ENCODE assay signal across 31 mouse cellular contexts in genomic region chrX:36847152-36847551, GRCm38 (mm10).
"Had no signal": no experiment of that assay in that cellular context is flagged by ENCODE, and none has a peak within 500 bp of the region (broad histone marks: within the 10 kb centered on the region; RNA-seq: fewer than 3 reads in every experiment).

No protein-coding gene starts in this region.

- H3K9me3 ChIP-seq: heart, embryonic 10.5 days; heart, embryonic 12.5 days; heart, embryonic 13.5 days; heart, embryonic 15.5 days; hindbrain, embryonic 10.5 days; hindbrain, embryonic 12.5 days; hindbrain, embryonic 13.5 days; hindbrain, embryonic 15.5 days; intestine, embryonic 15.5 days; kidney, embryonic 15.5 days had no signal

- H3K27ac ChIP-seq: heart, embryonic 10.5 days; heart, embryonic 13.5 days; heart, embryonic 15.5 days; hindbrain, embryonic 10.5 days; hindbrain, embryonic 12.5 days; hindbrain, embryonic 13.5 days; hindbrain, embryonic 14.5 days; hindbrain, embryonic 15.5 days; hindbrain, postnatal 0 days; intestine, embryonic 15.5 days; kidney, embryonic 15.5 days; kidney, postnatal 0 days; layer of hippocampus, adult 2 months had no signal

- H3K36me3 ChIP-seq: heart, embryonic 15.5 days; hindbrain, embryonic 12.5 days; hindbrain, embryonic 13.5 days; hindbrain, embryonic 15.5 days; intestine, embryonic 15.5 days; kidney, embryonic 15.5 days had no signal

- H3K27me3 ChIP-seq: heart, embryonic 12.5 days; heart, embryonic 13.5 days; heart, embryonic 15.5 days; hindbrain, embryonic 12.5 days; hindbrain, embryonic 13.5 days; hindbrain, embryonic 15.5 days; intestine, embryonic 15.5 days; kidney, embryonic 15.5 days had no signal

- DNase-seq: heart, postnatal 10 days; heart, postnatal 14 days; heart, postnatal 36 days; heart, postnatal 4 days; kidney, adult 11 months; kidney, adult 18-20 months; kidney, adult 2 months; kidney, adult 8-10 months; kidney, adult 9 months; kidney, postnatal 10 days; kidney, postnatal 14 days; kidney, postnatal 25 days; kidney, postnatal 36 days; kidney, postnatal 4 days; layer of hippocampus, adult 9-11 months; layer of hippocampus, postnatal 36 days had no signal

- H3K4me2 ChIP-seq: heart, embryonic 11.5 days; heart, embryonic 12.5 days; heart, embryonic 13.5 days; heart, embryonic 15.5 days; hindbrain, embryonic 12.5 days; hindbrain, embryonic 13.5 days; hindbrain, embryonic 14.5 days; hindbrain, embryonic 15.5 days; intestine, embryonic 15.5 days; kidney, embryonic 15.5 days had no signal

- H3K4me1 ChIP-seq: heart, embryonic 10.5 days; heart, embryonic 12.5 days; heart, embryonic 13.5 days; heart, embryonic 15.5 days; hindbrain, embryonic 10.5 days; hindbrain, embryonic 12.5 days; hindbrain, embryonic 13.5 days; hindbrain, embryonic 15.5 days; intestine, embryonic 15.5 days; kidney, embryonic 15.5 days had no signal

- H3K4me3 ChIP-seq: heart, embryonic 10.5 days; heart, embryonic 12.5 days; heart, embryonic 13.5 days; heart, embryonic 15.5 days; hindbrain, embryonic 10.5 days; hindbrain, embryonic 12.5 days; hindbrain, embryonic 13.5 days; hindbrain, embryonic 15.5 days; intestine, embryonic 15.5 days; kidney, embryonic 15.5 days; layer of hippocampus, adult 2 months had no signal

- H3K9ac ChIP-seq: heart, embryonic 12.5 days; heart, embryonic 13.5 days; heart, embryonic 15.5 days; hindbrain, embryonic 12.5 days; hindbrain, embryonic 13.5 days; hindbrain, embryonic 14.5 days; hindbrain, embryonic 15.5 days; intestine, embryonic 15.5 days; kidney, embryonic 15.5 days had no signal
